Mouse (Mus musculus) forebrain, embryonic 15.5 days (tissue): ENCODE results near the gene Sez6l. TPM values are rescaled to one million over a fixed set of nuclear protein-coding genes. Genes with fewer than 3 reads are reported as not detected.

Experiments
- ATAC-seq: fragments of 200-750 bp; cut with Nextera tagmentation; replicated peaks from 2 replicates; pipeline ENCODE4 v1.8.0; 2017; ENCODE audit warnings: mild to moderate bottlenecking, moderate TSS enrichment, moderate library complexity
- H3K27ac ChIP-seq: fragments of 300-500 bp; sonication (generic); replicated peaks from 2 replicates; pipeline ENCODE4 v1.5.1; 2015; ENCODE audit warnings: mild to moderate bottlenecking, inconsistent platforms
- H3K27me3 ChIP-seq: fragments of 300-500 bp; sonication (generic); 2 replicates; pipeline ENCODE4 v1.6.1; 2015; ENCODE audit warnings: inconsistent platforms
- H3K36me3 ChIP-seq: fragments of 300-500 bp; sonication (generic); 2 replicates; pipeline ENCODE4 v1.6.1; 2015; ENCODE audit warnings: mild to moderate bottlenecking, inconsistent platforms
- H3K4me1 ChIP-seq: fragments of 300-500 bp; sonication (generic); 2 replicates; pipeline ENCODE4 v1.6.1; 2015; ENCODE audit warnings: inconsistent platforms
- H3K4me2 ChIP-seq: fragments of 300-500 bp; sonication (generic); replicated peaks from 2 replicates; pipeline ENCODE4 v1.6.1; 2015; ENCODE audit warnings: mild to moderate bottlenecking, inconsistent platforms
- H3K4me3 ChIP-seq: fragments of 300-500 bp; sonication (generic); 2 replicates; pipeline ENCODE4 v1.5.1; 2015; ENCODE audit warnings: mild to moderate bottlenecking, inconsistent platforms
- H3K9ac ChIP-seq: fragments of 300-500 bp; sonication (generic); replicated peaks from 2 replicates; pipeline ENCODE4 v1.6.1; 2015; ENCODE audit warnings: mild to moderate bottlenecking, inconsistent platforms
- H3K9me3 ChIP-seq: fragments of 300-500 bp; sonication (generic); 2 replicates; pipeline ENCODE4 v1.6.1; 2016; ENCODE audit warnings: inconsistent platforms
- WGBS: fragments of 180-500 bp; shearing (Covaris S2); methylation state at CpG from one replicate; pipeline ENCODE4 v1.1.7; 2015; ENCODE audit warnings: mixed read lengths; 5-methylcytosine and 5-hydroxymethylcytosine counted together
- polyA plus RNA-seq: library from polyadenylated mRNA; unstranded; fragments of >200 nt; fragmentation: Nextera tagmentation; extraction: Ambion mirVana; gene quantifications from 2 replicates; pipeline ENCODE4 v1.2.1, GENCODE M21; 2015

The Sez6l gene
- polyA plus RNA-seq, 1 experiment from 2014 or later = 33.3 TPM

GRCm38 (mm10) chr5:112551975-112552728 is 24.8 kb downstream of the Sez6l start:
- no peak overlapping the region for H3K9ac ChIP-seq
- H3K9me3 ChIP-seq = no peaks in the 10 kb centered on the region
- no peaks in the 10 kb centered on the region for H3K27me3 ChIP-seq
- peaks cover 63% of the 10 kb centered on the region for H3K4me1 ChIP-seq
- no peaks in the 10 kb centered on the region for H3K36me3 ChIP-seq
- H3K4me3 ChIP-seq = no peak overlapping the region
- H3K4me2 ChIP-seq = peak overlapping the region; percentile 23
- WGBS = 27% methylated on average over 17 of the region's 17 CpGs
- peak overlapping the region; percentile 72 for H3K27ac ChIP-seq
- ATAC-seq = peak; percentile 23; the same call in 1 of the 2 replicates

GRCm38 (mm10) chr5:112548846-112549620 is 28.0 kb downstream of the Sez6l start:
- 23% methylated on average over 12 of the region's 12 CpGs for WGBS
- Histone ChIP-seq H3K27me3 (no peaks in the 10 kb centered on the region), H3K9ac (no peak overlapping the region), H3K4me3 (no peak overlapping the region), H3K4me2 (no peak overlapping the region), H3K27ac (peak overlapping the region; percentile 61), H3K4me1 (peaks cover 63% of the 10 kb centered on the region), H3K36me3 (no peaks in the 10 kb centered on the region), H3K9me3 (no peaks in the 10 kb centered on the region)
- 0 out of 2 replicates have a peak, but pooled peaks have one; percentile 34 for ATAC-seq

GRCm38 (mm10) chr5:112546771-112547170 is 30.2 kb downstream of the Sez6l start:
- ATAC-seq = no peak
- no peak overlapping the region for H3K4me2 ChIP-seq
- H3K27ac ChIP-seq = peak overlapping the region; percentile 27; the same call in 1 of the 2 replicates
- H3K27me3 ChIP-seq = no peaks in the 10 kb centered on the region
- no peaks in the 10 kb centered on the region for H3K9me3 ChIP-seq
- H3K4me1 ChIP-seq = peaks cover 54% of the 10 kb centered on the region
- no peak overlapping the region for H3K9ac ChIP-seq
- 65% methylated on average over 6 of the region's 6 CpGs for WGBS
- no peaks in the 10 kb centered on the region for H3K36me3 ChIP-seq
- H3K4me3 ChIP-seq = no peak overlapping the region

GRCm38 (mm10) chr5:112538295-112538694 is 38.7 kb downstream of the Sez6l start:
- H3K4me3 ChIP-seq = no peak overlapping the region
- no peak overlapping the region for H3K4me2 ChIP-seq
- no peak for ATAC-seq
- H3K9me3 ChIP-seq = no peaks in the 10 kb centered on the region
- H3K27me3 ChIP-seq = no peaks in the 10 kb centered on the region
- H3K36me3 ChIP-seq = no peaks in the 10 kb centered on the region
- H3K4me1 ChIP-seq = peaks cover 14% of the 10 kb centered on the region; the same call in 1 of the 2 replicates
- 68% methylated on average over 3 of the region's 3 CpGs for WGBS
- no peak overlapping the region for H3K27ac ChIP-seq
- no peak overlapping the region for H3K9ac ChIP-seq

GRCm38 (mm10) chr5:112535868-112536267 is 41.1 kb downstream of the Sez6l start:
- H3K4me3 ChIP-seq = no peak overlapping the region
- H3K4me2 ChIP-seq = no peak overlapping the region
- ATAC-seq = no peak
- H3K27me3 ChIP-seq = no peaks in the 10 kb centered on the region
- no peak overlapping the region for H3K27ac ChIP-seq
- no peaks in the 10 kb centered on the region for H3K9me3 ChIP-seq
- peaks cover 13% of the 10 kb centered on the region; the same call in 1 of the 2 replicates for H3K4me1 ChIP-seq
- 70% methylated on average over 12 of the region's 12 CpGs for WGBS
- H3K9ac ChIP-seq = no peak overlapping the region
- no peaks in the 10 kb centered on the region for H3K36me3 ChIP-seq

- no peaks in the 10 kb centered on the region for H3K36me3 ChIP-seq
- no peak overlapping the region for H3K9ac ChIP-seq
- no peaks in the 10 kb centered on the region for H3K9me3 ChIP-seq
- no peak overlapping the region for H3K4me2 ChIP-seq
- H3K4me1 ChIP-seq = peaks cover 18% of the 10 kb centered on the region; the same call in 1 of the 2 replicates
- H3K27me3 ChIP-seq = no peaks in the 10 kb centered on the region
- no peak for ATAC-seq
- no peak overlapping the region for H3K4me3 ChIP-seq
- WGBS = 35% methylated on average over 11 of the region's 11 CpGs
- H3K27ac ChIP-seq = no peak overlapping the region
Observed at GRCm38 (mm10) chr5:112534146-112534545, 42.8 kb downstream of the Sez6l start.

- Histone ChIP-seq H3K27ac (no peak overlapping the region), H3K4me3 (no peak overlapping the region), H3K4me2 (no peak overlapping the region), H3K36me3 (no peaks in the 10 kb centered on the region), H3K4me1 (peaks cover 24% of the 10 kb centered on the region), H3K9me3 (no peaks in the 10 kb centered on the region), H3K9ac (no peak overlapping the region), H3K27me3 (no peaks in the 10 kb centered on the region)
- WGBS = 53% methylated on average over 16 of the region's 16 CpGs
- ATAC-seq = no peak
Observed at GRCm38 (mm10) chr5:112533312-112534075, 43.5 kb downstream of the Sez6l start.

GRCm38 (mm10) chr5:112532894-112533293 is 44.1 kb downstream of the Sez6l start:
- Histone ChIP-seq H3K4me2 (no peak overlapping the region), H3K9ac (no peak overlapping the region), H3K9me3 (no peaks in the 10 kb centered on the region), H3K4me1 (peaks cover 30% of the 10 kb centered on the region), H3K27me3 (no peaks in the 10 kb centered on the region), H3K4me3 (no peak overlapping the region), H3K27ac (no peak overlapping the region), H3K36me3 (no peaks in the 10 kb centered on the region)
- ATAC-seq = no peak
- 88% methylated on average over 5 of the region's 5 CpGs for WGBS

GRCm38 (mm10) chr5:112532210-112532609 is 44.8 kb downstream of the Sez6l start:
- ATAC-seq = no peak
- H3K4me1 ChIP-seq = peaks cover 35% of the 10 kb centered on the region
- H3K27me3 ChIP-seq = no peaks in the 10 kb centered on the region
- no peaks in the 10 kb centered on the region for H3K9me3 ChIP-seq
- H3K27ac ChIP-seq = no peak overlapping the region
- no peaks in the 10 kb centered on the region for H3K36me3 ChIP-seq
- no peak overlapping the region for H3K4me2 ChIP-seq
- H3K4me3 ChIP-seq = no peak overlapping the region
- WGBS = 75% methylated on average over 8 of the region's 8 CpGs
- H3K9ac ChIP-seq = no peak overlapping the region

GRCm38 (mm10) chr5:112531111-112531510 is 45.9 kb downstream of the Sez6l start:
- H3K4me1 ChIP-seq = peaks cover 44% of the 10 kb centered on the region
- H3K9ac ChIP-seq = no peak overlapping the region
- H3K27me3 ChIP-seq = no peaks in the 10 kb centered on the region
- ATAC-seq = no peak
- WGBS = 28% methylated on average over 8 of the region's 8 CpGs
- H3K36me3 ChIP-seq = no peaks in the 10 kb centered on the region
- no peak overlapping the region for H3K4me2 ChIP-seq
- no peaks in the 10 kb centered on the region for H3K9me3 ChIP-seq
- H3K27ac ChIP-seq = no peak overlapping the region
- H3K4me3 ChIP-seq = no peak overlapping the region

GRCm38 (mm10) chr5:112526936-112527335 is 50.0 kb downstream of the Sez6l start:
- WGBS = 39% methylated on average over 19 of the region's 19 CpGs
- no peak overlapping the region for H3K9ac ChIP-seq
- H3K27me3 ChIP-seq = no peaks in the 10 kb centered on the region
- peaks cover 47% of the 10 kb centered on the region for H3K4me1 ChIP-seq
- H3K27ac ChIP-seq = peak overlapping the region; percentile 80
- peak; percentile 14; the same call in 1 of the 2 replicates for ATAC-seq
- no peaks in the 10 kb centered on the region for H3K36me3 ChIP-seq
- no peak overlapping the region for H3K4me3 ChIP-seq
- H3K9me3 ChIP-seq = no peaks in the 10 kb centered on the region
- H3K4me2 ChIP-seq = peak overlapping the region; percentile 12

GRCm38 (mm10) chr5:112526435-112526834 is 50.5 kb downstream of the Sez6l start:
- H3K9ac ChIP-seq = no peak overlapping the region
- no peaks in the 10 kb centered on the region for H3K9me3 ChIP-seq
- H3K4me1 ChIP-seq = peaks cover 50% of the 10 kb centered on the region
- no peaks in the 10 kb centered on the region for H3K36me3 ChIP-seq
- no peaks in the 10 kb centered on the region for H3K27me3 ChIP-seq
- H3K4me2 ChIP-seq = peak overlapping the region; percentile 12; the same call in 1 of the 2 replicates
- H3K27ac ChIP-seq = peak overlapping the region; percentile 80
- 45% methylated on average over 7 of the region's 7 CpGs for WGBS
- ATAC-seq = peak; percentile 55
- no peak overlapping the region for H3K4me3 ChIP-seq
